ENCODE assay signal across 25 mouse cellular contexts in genomic region chr11:69610899-69611298, GRCm38 (mm10). TPM values are rescaled to one million over a fixed set of nuclear protein-coding genes. Genes with fewer than 3 reads are reported as not detected.
DNase-seq lines count a peak whose midpoint lies in the region; ATAC-seq and TF ChIP-seq lines count a peak whose summit lies in the region.
"Had no signal": no experiment of that assay in that cellular context is flagged by ENCODE, and none has a peak within 500 bp of the region (broad histone marks: within the 10 kb centered on the region; RNA-seq: fewer than 3 reads in every experiment).

No protein-coding gene starts in this region.

- no peak overlapping the region for H3K9ac ChIP-seq in forebrain, postnatal 0 days
- H3K9ac ChIP-seq in forebrain, embryonic 15.5 days (replicated peaks), result no peak overlapping the region
- no peak overlapping the region for H3K9ac ChIP-seq in hindbrain, postnatal 0 days (replicated peaks; ENCODE audit: low read length)
- H3K9ac ChIP-seq in hindbrain, embryonic 14.5 days, result no peak overlapping the region
- no peak overlapping the region for H3K9ac ChIP-seq in neural tube, embryonic 15.5 days (replicated peaks)
- H3K9ac ChIP-seq: embryonic facial prominence, embryonic 15.5 days; hindbrain, embryonic 13.5 days had no signal

- ATAC-seq in forebrain, postnatal 0 days, result peak; percentile 16; the same call in 1 of the 2 replicates
- ATAC-seq in forebrain, embryonic 15.5 days (replicated peaks), result no peak
- peak; percentile 79 for ATAC-seq in hindbrain, postnatal 0 days
- no peak for ATAC-seq in hindbrain, embryonic 14.5 days (ENCODE audit: low FRiP score)
- ATAC-seq in neural tube, embryonic 15.5 days (ENCODE audit: low FRiP score), result no peak
- ATAC-seq: forebrain, embryonic 14.5 days; inflammation-experienced regulatory T-cells, adult 6 months; intestine, postnatal 0 days had no signal

- H3K27ac ChIP-seq in forebrain, postnatal 0 days (ENCODE audit: low read depth, low read length), result no peak overlapping the region
- no peak overlapping the region for H3K27ac ChIP-seq in forebrain, embryonic 15.5 days (replicated peaks)
- no peak overlapping the region for H3K27ac ChIP-seq in hindbrain, postnatal 0 days
- H3K27ac ChIP-seq in hindbrain, embryonic 14.5 days, result no peak overlapping the region
- 0 out of 2 replicates have a peak overlapping the region, but pooled peaks have one; percentile 18 for H3K27ac ChIP-seq in neural tube, embryonic 15.5 days (replicated peaks)
- H3K27ac ChIP-seq: embryonic facial prominence, embryonic 15.5 days; forebrain, embryonic 10.5 days; hindbrain, embryonic 13.5 days had no signal

- H3K4me1 ChIP-seq in forebrain, postnatal 0 days (ENCODE audit: insufficient read depth), result no peaks in the 10 kb centered on the region
- peaks cover 11% of the 10 kb centered on the region for H3K4me1 ChIP-seq in forebrain, embryonic 15.5 days
- H3K4me1 ChIP-seq in hindbrain, postnatal 0 days (ENCODE audit: insufficient read depth, low read length), result 0 out of 2 replicates have a peak, but pooled peaks cover 3% of the 10 kb centered on the region
- H3K4me1 ChIP-seq in hindbrain, embryonic 14.5 days (replicated peaks; ENCODE audit: control insufficient read depth, insufficient read depth, low read length), result no peaks in the 10 kb centered on the region
- peaks cover 11% of the 10 kb centered on the region for H3K4me1 ChIP-seq in neural tube, embryonic 15.5 days

- H3K36me3 ChIP-seq in forebrain, postnatal 0 days (ENCODE audit: insufficient read depth), result no peaks in the 10 kb centered on the region
- no peaks in the 10 kb centered on the region for H3K36me3 ChIP-seq in forebrain, embryonic 15.5 days
- no peaks in the 10 kb centered on the region for H3K36me3 ChIP-seq in hindbrain, postnatal 0 days (ENCODE audit: insufficient read depth, low read length)
- H3K36me3 ChIP-seq in hindbrain, embryonic 14.5 days (replicated peaks; ENCODE audit: control insufficient read depth, insufficient read depth), result no peaks in the 10 kb centered on the region
- no peaks in the 10 kb centered on the region for H3K36me3 ChIP-seq in neural tube, embryonic 15.5 days
- H3K36me3 ChIP-seq: embryonic facial prominence, embryonic 15.5 days; forebrain, embryonic 10.5 days; hindbrain, embryonic 13.5 days had no signal

- no peak for DNase-seq in forebrain, postnatal 0 days
- peak; percentile 66 for DNase-seq in hindbrain, postnatal 0 days (ENCODE audit: low spot score)
- DNase-seq in hindbrain, embryonic 14.5 days (ENCODE audit: low spot score), result no peak
- DNase-seq in neural tube, embryonic 10.5 days (ENCODE audit: extremely low spot score, low spot score), result no peak
- DNase-seq: adrenal gland, adult 2 months; adrenal gland, postnatal 25 days; cerebellum, adult 9-10 months; embryo, embryonic 11 days; gastrocnemius, postnatal 10 days; heart, adult 18-20 months; heart, postnatal 10 days; heart, postnatal 4 days had no signal

- 63% methylated on average over 4 of the region's 4 CpGs for WGBS in forebrain, postnatal 0 days
- 69% methylated on average over 4 of the region's 4 CpGs for WGBS in forebrain, embryonic 15.5 days
- 48% methylated on average over 4 of the region's 4 CpGs for WGBS in hindbrain, postnatal 0 days
- WGBS in hindbrain, embryonic 14.5 days, result 63% methylated on average over 4 of the region's 4 CpGs
- 70% methylated on average over 4 of the region's 4 CpGs for WGBS in neural tube, embryonic 15.5 days

- no peak overlapping the region for H3K4me3 ChIP-seq in forebrain, postnatal 0 days (ENCODE audit: low read depth, low read length)
- no peak overlapping the region for H3K4me3 ChIP-seq in forebrain, embryonic 15.5 days
- no peak overlapping the region for H3K4me3 ChIP-seq in hindbrain, postnatal 0 days (ENCODE audit: low read length)
- no peak overlapping the region for H3K4me3 ChIP-seq in hindbrain, embryonic 14.5 days (replicated peaks; ENCODE audit: low read length)
- no peak overlapping the region for H3K4me3 ChIP-seq in neural tube, embryonic 15.5 days (replicated peaks)
- H3K4me3 ChIP-seq: embryonic facial prominence, embryonic 15.5 days; erythroblast, embryonic 14.5 days; forebrain, embryonic 10.5 days; hindbrain, embryonic 13.5 days had no signal

- H3K27me3 ChIP-seq in forebrain, postnatal 0 days (ENCODE audit: insufficient read depth, low read length), result no peaks in the 10 kb centered on the region
- no peaks in the 10 kb centered on the region for H3K27me3 ChIP-seq in forebrain, embryonic 15.5 days
- H3K27me3 ChIP-seq in hindbrain, postnatal 0 days (ENCODE audit: insufficient read depth, low read length), result no peaks in the 10 kb centered on the region
- no peaks in the 10 kb centered on the region for H3K27me3 ChIP-seq in hindbrain, embryonic 14.5 days (ENCODE audit: control insufficient read depth, insufficient read depth, low read length)
- H3K27me3 ChIP-seq in neural tube, embryonic 15.5 days (replicated peaks), result 0 out of 2 replicates have a peak, but pooled peaks cover 4% of the 10 kb centered on the region
- H3K27me3 ChIP-seq: embryonic facial prominence, embryonic 15.5 days had no signal

- no peaks in the 10 kb centered on the region for H3K9me3 ChIP-seq in forebrain, postnatal 0 days (ENCODE audit: low read length)
- no peaks in the 10 kb centered on the region for H3K9me3 ChIP-seq in forebrain, embryonic 15.5 days
- no peaks in the 10 kb centered on the region for H3K9me3 ChIP-seq in hindbrain, postnatal 0 days (ENCODE audit: low read length)
- no peaks in the 10 kb centered on the region for H3K9me3 ChIP-seq in hindbrain, embryonic 14.5 days (ENCODE audit: control insufficient read depth, low read length)
- no peaks in the 10 kb centered on the region for H3K9me3 ChIP-seq in neural tube, embryonic 15.5 days (replicated peaks)
- H3K9me3 ChIP-seq: embryonic facial prominence, embryonic 15.5 days; forebrain, embryonic 10.5 days; hindbrain, embryonic 13.5 days had no signal

- no peak for TF ChIP-seq CTCF in forebrain, postnatal 0 days (IDR thresholded peaks at IDR 0.05; ENCODE audit: low read depth)
- no peak for TF ChIP-seq CTCF in hindbrain, postnatal 0 days (IDR thresholded peaks at IDR 0.05; ENCODE audit: low read depth)

- H3K4me2 ChIP-seq in forebrain, postnatal 0 days (ENCODE audit: low read depth), result no peak overlapping the region
- no peak overlapping the region for H3K4me2 ChIP-seq in forebrain, embryonic 15.5 days (replicated peaks)
- H3K4me2 ChIP-seq in hindbrain, postnatal 0 days (ENCODE audit: low read depth, low read length), result no peak overlapping the region
- no peak overlapping the region for H3K4me2 ChIP-seq in hindbrain, embryonic 14.5 days (replicated peaks)
- no peak overlapping the region for H3K4me2 ChIP-seq in neural tube, embryonic 15.5 days
- H3K4me2 ChIP-seq: embryonic facial prominence, embryonic 15.5 days; hindbrain, embryonic 13.5 days had no signal

RNA-seq across cellular contexts. Expression of gene Atp1b2, which starts 5.2 kb away (rescaled TPM):
- 38.9 and 74.0 TPM in 2 replicates for total RNA-seq in forebrain, postnatal 0 days (2014; rRNA removed)
- polyA plus RNA-seq in forebrain, postnatal 0 days (2015; fragmentation: Nextera tagmentation; extraction: Ambion mirVana), result 83.2 and 106 TPM in 2 replicates
- 22.2 and 25.9 TPM in 2 replicates for polyA plus RNA-seq in forebrain, embryonic 15.5 days (2015; fragmentation: Nextera tagmentation; extraction: Ambion mirVana)
- total RNA-seq in hindbrain, postnatal 0 days (2014; rRNA removed), result 185 and 210 TPM in 2 replicates
- polyA plus RNA-seq in hindbrain, postnatal 0 days (2015; fragmentation: Nextera tagmentation; extraction: Ambion mirVana), result 145 and 157 TPM in 2 replicates
- 72.1 and 94.2 TPM in 2 replicates for polyA plus RNA-seq in hindbrain, embryonic 14.5 days (2014; fragmentation: Nextera tagmentation; extraction: Ambion mirVana)
- polyA plus RNA-seq in neural tube, embryonic 15.5 days (2015; fragmentation: Nextera tagmentation; extraction: Ambion mirVana), result 76.7 and 77.0 TPM in 2 replicates

RNA-seq across cellular contexts. Expression of gene Shbg, which starts 6.8 kb away (rescaled TPM):
- total RNA-seq in forebrain, postnatal 0 days (2014; rRNA removed), result not detected in 2 replicates
- polyA plus RNA-seq in forebrain, postnatal 0 days (2015; fragmentation: Nextera tagmentation; extraction: Ambion mirVana), result not detected in 2 replicates
- polyA plus RNA-seq in forebrain, embryonic 15.5 days (2015; fragmentation: Nextera tagmentation; extraction: Ambion mirVana), result not detected in 2 replicates
- 0.40 TPM in 1 of 2 replicates, not detected in the other for total RNA-seq in hindbrain, postnatal 0 days (2014; rRNA removed)
- not detected in 2 replicates for polyA plus RNA-seq in hindbrain, postnatal 0 days (2015; fragmentation: Nextera tagmentation; extraction: Ambion mirVana)
- polyA plus RNA-seq in hindbrain, embryonic 14.5 days (2014; fragmentation: Nextera tagmentation; extraction: Ambion mirVana), result not detected in 2 replicates
- not detected in 2 replicates for polyA plus RNA-seq in neural tube, embryonic 15.5 days (2015; fragmentation: Nextera tagmentation; extraction: Ambion mirVana)
- total RNA-seq: adrenal gland, adult 2 months; adrenal gland, postnatal 25 days; common myeloid progenitor, adult 5-6 weeks; ES-E14; gastrocnemius, postnatal 4 days; heart, adult 18-20 months; heart, postnatal 10 days; heart, postnatal 4 days had no signal
- polyA plus RNA-seq: adrenal gland, adult 2 months; embryonic facial prominence, embryonic 15.5 days; forebrain, embryonic 10.5 days; forebrain, embryonic 14.5 days; heart, embryonic 14.5 days; hindbrain, embryonic 13.5 days; intestine, postnatal 0 days had no signal

RNA-seq across cellular contexts. Expression of gene Sat2, which starts 10.9 kb away (rescaled TPM):
- total RNA-seq in forebrain, postnatal 0 days (2014; rRNA removed), result 8.6 and 18.9 TPM in 2 replicates
- 27.3 and 28.0 TPM in 2 replicates for polyA plus RNA-seq in forebrain, postnatal 0 days (2015; fragmentation: Nextera tagmentation; extraction: Ambion mirVana)
- 22.9 and 25.2 TPM in 2 replicates for polyA plus RNA-seq in forebrain, embryonic 15.5 days (2015; fragmentation: Nextera tagmentation; extraction: Ambion mirVana)
- 8.6 and 10.9 TPM in 2 replicates for total RNA-seq in hindbrain, postnatal 0 days (2014; rRNA removed)
- 35.4 and 41.4 TPM in 2 replicates for polyA plus RNA-seq in hindbrain, postnatal 0 days (2015; fragmentation: Nextera tagmentation; extraction: Ambion mirVana)
- polyA plus RNA-seq in hindbrain, embryonic 14.5 days (2014; fragmentation: Nextera tagmentation; extraction: Ambion mirVana), result 16.9 and 24.5 TPM in 2 replicates
- 22.0 and 24.7 TPM in 2 replicates for polyA plus RNA-seq in neural tube, embryonic 15.5 days (2015; fragmentation: Nextera tagmentation; extraction: Ambion mirVana)
- total RNA-seq: common myeloid progenitor, adult 5-6 weeks had no signal
- polyA plus RNA-seq: erythroblast, embryonic 14.5 days; inflammation-experienced regulatory T-cells, adult 6 months had no signal

RNA-seq across cellular contexts. Expression of gene Fxr2, which starts 21.9 kb away (rescaled TPM):
- 83.9 and 94.5 TPM in 2 replicates for total RNA-seq in forebrain, postnatal 0 days (2014; rRNA removed)
- 23.1 and 25.2 TPM in 2 replicates for polyA plus RNA-seq in forebrain, postnatal 0 days (2015; fragmentation: Nextera tagmentation; extraction: Ambion mirVana)
- 41.0 and 46.1 TPM in 2 replicates for polyA plus RNA-seq in forebrain, embryonic 15.5 days (2015; fragmentation: Nextera tagmentation; extraction: Ambion mirVana)
- total RNA-seq in hindbrain, postnatal 0 days (2014; rRNA removed), result 68.5 and 79.6 TPM in 2 replicates
- 23.3 and 28.8 TPM in 2 replicates for polyA plus RNA-seq in hindbrain, postnatal 0 days (2015; fragmentation: Nextera tagmentation; extraction: Ambion mirVana)
- polyA plus RNA-seq in hindbrain, embryonic 14.5 days (2014; fragmentation: Nextera tagmentation; extraction: Ambion mirVana), result 27.9 and 35.1 TPM in 2 replicates
- 32.5 and 38.7 TPM in 2 replicates for polyA plus RNA-seq in neural tube, embryonic 15.5 days (2015; fragmentation: Nextera tagmentation; extraction: Ambion mirVana)

RNA-seq across cellular contexts. Expression of gene Trp53, which starts 30.7 kb away (rescaled TPM):
- total RNA-seq in forebrain, postnatal 0 days (2014; rRNA removed), result 40.1 and 43.1 TPM in 2 replicates
- polyA plus RNA-seq in forebrain, postnatal 0 days (2015; fragmentation: Nextera tagmentation; extraction: Ambion mirVana), result 52.4 and 59.8 TPM in 2 replicates
- polyA plus RNA-seq in forebrain, embryonic 15.5 days (2015; fragmentation: Nextera tagmentation; extraction: Ambion mirVana), result 112 and 115 TPM in 2 replicates
- 33.5 and 41.5 TPM in 2 replicates for total RNA-seq in hindbrain, postnatal 0 days (2014; rRNA removed)
- 36.6 and 37.4 TPM in 2 replicates for polyA plus RNA-seq in hindbrain, postnatal 0 days (2015; fragmentation: Nextera tagmentation; extraction: Ambion mirVana)
- polyA plus RNA-seq in hindbrain, embryonic 14.5 days (2014; fragmentation: Nextera tagmentation; extraction: Ambion mirVana), result 55.7 TPM in 2 replicates
- polyA plus RNA-seq in neural tube, embryonic 15.5 days (2015; fragmentation: Nextera tagmentation; extraction: Ambion mirVana), result 51.8 and 85.1 TPM in 2 replicates

Comparison
In these comparisons a context has a peak if more than half of its experiments do, and no peak if none do; other contexts are left out.
1. ATAC-seq: peak in forebrain, postnatal 0 days (single experiment) and hindbrain, postnatal 0 days (single experiment); none in forebrain, embryonic 15.5 days (single experiment), hindbrain, embryonic 14.5 days (single experiment) and neural tube, embryonic 15.5 days (single experiment).